Mouse (Mus musculus) gastrocnemius, adult 2 months (tissue): ENCODE measurements around the gene Gpr161. TPM values are rescaled to one million over a fixed set of nuclear protein-coding genes. Genes with fewer than 3 reads are reported as not detected.

Experiments
- DNase-seq: peaks from one replicate; pipeline ENCODE4 v3.0.0; 2022
- H3K27ac ChIP-seq: fragments of 200-600 bp; 2 replicates; pipeline ENCODE4 v1.8.1; 2022; ENCODE audit warnings: mild to moderate bottlenecking
- H3K4me3 ChIP-seq: fragments of 200-600 bp; 2 replicates; pipeline ENCODE4 v1.8.1; 2022; ENCODE audit warnings: mild to moderate bottlenecking, moderate library complexity
- CTCF ChIP-seq: fragments of 200-600 bp; IDR thresholded peaks from 2 replicates; pipeline ENCODE4 v1.8.1; 2022; ENCODE audit warnings: antibody characterized with exemption, mild to moderate bottlenecking, moderate library complexity
- intact Hi-C: fragments of 180-260 bp; cut with DNase I; formaldehyde crosslinking; loops from one replicate; pipeline ENCODE4 v1.15.1; 2025
- total RNA-seq, 2 experiments: library from RNA; stranded (reverse); gene quantifications; 2 replicates each; pipeline ENCODE4 v1.2.3; 2021

The Gpr161 gene
- total RNA-seq, 2 experiments from 2014 or later: 1.0 to 1.3 TPM

DNA sequence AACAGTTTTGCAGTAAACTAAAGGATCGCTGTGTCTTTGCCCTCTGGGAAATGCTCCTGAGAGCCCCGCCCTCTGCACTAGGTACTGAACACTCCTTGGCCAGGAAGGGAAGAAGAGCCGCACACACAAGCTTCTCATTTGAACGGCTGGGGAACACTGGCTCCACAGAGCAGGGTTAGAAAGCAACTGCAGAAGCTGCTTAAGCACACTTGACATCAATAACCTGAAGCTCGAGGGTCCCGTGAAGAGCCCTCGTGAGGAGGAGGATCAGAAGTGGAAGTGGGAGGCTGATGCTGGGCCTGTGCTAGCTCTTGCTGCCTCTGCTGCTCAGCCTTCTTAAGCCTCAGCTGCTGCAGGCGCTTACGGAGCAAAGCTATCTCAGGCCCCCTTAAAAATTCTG, 78.2 kb downstream of the Gpr161 start:
- DNase-seq: no peak
- H3K4me3 ChIP-seq: no peak overlapping the region
- intact Hi-C loops: no loop called here
- H3K27ac ChIP-seq: no peak overlapping the region
- TF ChIP-seq CTCF: no peak

Other genes with a start within 250 kb of the Gpr161 start
- gene Tbx19, start 135.0 kb upstream of the Gpr161 start, total RNA-seq: not detected
- gene Sft2d2, start 101.4 kb upstream of the Gpr161 start, total RNA-seq: 1 to 10 TPM; 8.9 to 9.7 TPM
- 10 to 100 TPM; 19.7 to 20.9 TPM for gene Tiprl, start 58.8 kb upstream of the Gpr161 start, total RNA-seq
- gene Dcaf6, start 164.7 kb downstream of the Gpr161 start, total RNA-seq: 100 to 1,000 TPM; 276 to 287 TPM
- 100 to 1,000 TPM; 302 to 421 TPM for gene Mpc2, start 164.8 kb downstream of the Gpr161 start, total RNA-seq
- not detected for gene Adcy10, start 189.4 kb downstream of the Gpr161 start, total RNA-seq